Mouse (Mus musculus): ENCODE measurements around the gene Gpld1. TPM values are rescaled to one million over a fixed set of nuclear protein-coding genes. Genes with fewer than 3 reads are reported as not detected.

Gpld1 gene
- 0.63 and 1.5 TPM in 2 replicates for polyA plus RNA-seq (2015; fragmentation: Nextera tagmentation; extraction: Ambion mirVana)

DNA sequence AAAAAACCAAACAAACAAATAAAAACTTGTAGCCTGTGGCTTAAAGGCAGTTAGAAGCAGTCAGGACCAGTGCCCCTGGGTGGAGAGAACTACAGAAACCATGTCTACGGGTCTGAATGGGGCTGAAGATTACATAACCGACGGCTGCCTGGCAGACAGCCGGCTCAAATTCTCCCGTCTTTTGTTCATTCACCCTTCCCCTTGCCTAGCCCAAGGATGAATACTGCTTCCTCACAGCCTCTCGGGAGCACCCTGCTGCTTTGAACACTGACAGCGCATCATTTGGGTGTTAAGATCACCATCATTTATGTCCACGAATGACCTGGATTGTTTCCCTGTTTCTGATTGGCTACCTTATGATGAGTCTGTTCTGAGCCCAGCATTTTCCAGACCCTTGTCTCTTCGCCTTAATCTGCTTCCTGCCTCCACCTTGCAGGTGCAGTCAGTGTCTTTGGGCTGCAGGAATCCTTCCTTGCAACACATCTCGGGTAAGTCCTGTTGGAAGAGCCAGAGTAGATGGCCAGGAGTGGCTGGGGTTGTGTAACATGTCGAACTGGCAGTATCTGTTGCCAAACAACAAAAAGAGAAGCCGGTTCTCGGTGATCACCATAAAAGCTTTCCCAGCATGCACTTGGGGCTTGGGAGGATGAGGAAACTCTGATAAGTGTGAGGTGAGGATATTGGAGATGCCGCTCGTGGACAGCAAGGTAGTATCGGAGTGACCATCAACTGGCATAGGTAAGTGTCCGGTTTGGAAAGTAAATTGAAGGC lies at the start of gene Gpld1:
Gene Gpld1 (plus strand): TSS at position 641 of the 771 bp plus-strand sequence.
- H3K4me3 ChIP-seq: no peak within 1 kb of the TSS
- no peaks in the 10 kb centered on the region for H3K9me3 ChIP-seq
- no peak within 1 kb of the TSS for H3K4me2 ChIP-seq (replicated peaks)
- H3K36me3 ChIP-seq: no peaks in the 10 kb centered on the region
- WGBS: 43% methylated on average over 17 of the region's 17 CpGs
- no peaks in the 10 kb centered on the region for H3K27me3 ChIP-seq
- H3K27ac ChIP-seq (replicated peaks): no peak within 1 kb of the TSS
- H3K9ac ChIP-seq (replicated peaks): no peak within 1 kb of the TSS
- H3K4me1 ChIP-seq: peaks cover 8% of the 10 kb centered on the region
- ATAC-seq (replicated peaks): no peak

DNA sequence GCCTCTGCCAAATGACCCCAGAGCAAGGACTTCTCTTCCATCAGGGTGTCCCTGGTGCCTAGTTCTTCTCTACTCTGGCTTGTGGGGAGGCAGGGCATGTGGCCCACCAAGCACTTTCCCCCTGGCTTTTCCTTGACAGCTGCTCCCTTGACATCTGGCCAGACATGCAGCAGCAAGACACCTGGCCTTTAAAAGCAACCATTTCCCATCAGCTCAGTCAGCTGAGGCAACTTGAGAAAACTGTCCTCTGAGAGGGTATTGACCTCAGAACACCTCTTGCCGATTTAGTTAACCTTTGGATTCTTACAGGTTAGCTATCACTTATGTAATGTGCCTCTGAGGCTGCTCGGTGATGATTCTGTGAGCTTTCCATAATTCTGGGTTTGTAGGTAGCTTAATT lies 49.1 kb upstream of the Gpld1 start:
- Histone ChIP-seq H3K9me3 (no peaks in the 10 kb centered on the region), H3K9ac (replicated peaks) (no peak overlapping the region), H3K27me3 (no peaks in the 10 kb centered on the region), H3K4me1 (no peaks in the 10 kb centered on the region), H3K36me3 (no peaks in the 10 kb centered on the region), H3K4me3 (no peak overlapping the region), H3K27ac (replicated peaks) (no peak overlapping the region), H3K4me2 (replicated peaks) (no peak overlapping the region)
- no peak for ATAC-seq (replicated peaks)
- WGBS: 87% methylated on average over 2 of the region's 2 CpGs

DNA sequence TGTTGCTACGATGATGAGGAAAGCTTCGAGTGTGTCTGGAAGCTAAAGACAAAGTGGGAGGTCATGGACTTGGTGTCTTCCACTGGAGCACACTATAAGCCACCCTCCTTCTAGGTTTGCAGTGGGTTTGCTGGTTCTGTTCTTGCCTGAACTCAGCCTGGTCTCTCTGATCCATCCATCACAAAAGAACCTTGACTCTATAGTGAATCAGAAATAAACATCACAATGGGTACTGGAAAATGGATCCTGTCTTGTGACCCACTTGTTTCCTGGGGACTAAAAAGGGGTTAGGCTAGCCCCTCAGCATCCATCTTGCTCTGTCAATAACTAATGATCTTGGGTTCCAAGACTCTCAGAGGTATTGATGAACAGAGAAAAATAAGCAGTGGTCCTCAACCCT lies 41.0 kb upstream of the Gpld1 start:
- Histone ChIP-seq H3K36me3 (no peaks in the 10 kb centered on the region), H3K27me3 (no peaks in the 10 kb centered on the region), H3K4me3 (no peak overlapping the region), H3K4me1 (no peaks in the 10 kb centered on the region), H3K9ac (replicated peaks) (no peak overlapping the region), H3K9me3 (no peaks in the 10 kb centered on the region), H3K4me2 (replicated peaks) (no peak overlapping the region), H3K27ac (replicated peaks) (no peak overlapping the region)
- ATAC-seq (replicated peaks): no peak
- 85% methylated on average over 2 of the region's 2 CpGs for WGBS

DNA sequence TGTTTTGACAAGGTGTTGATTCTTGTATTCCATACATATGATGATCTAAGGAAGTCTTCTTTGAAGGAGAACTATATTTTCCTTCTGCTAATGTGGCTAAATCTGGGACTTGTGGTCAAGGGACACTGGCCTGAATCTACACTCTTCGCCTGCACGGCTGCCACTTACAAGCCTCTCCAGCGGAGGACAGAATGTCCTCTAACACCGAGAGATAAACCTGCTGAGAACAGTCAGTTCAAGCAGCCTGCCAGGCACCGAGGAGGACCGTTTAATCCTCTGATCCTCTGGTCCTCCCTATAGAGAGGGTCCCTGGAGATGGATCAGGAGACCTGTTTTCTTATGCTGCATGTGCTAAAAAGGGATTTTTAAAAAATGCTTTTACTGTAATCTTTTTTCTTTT lies 39.5 kb upstream of the Gpld1 start:
- WGBS: 81% methylated on average over 6 of the region's 6 CpGs
- no peak for ATAC-seq (replicated peaks)
- Histone ChIP-seq H3K9ac (replicated peaks) (no peak overlapping the region), H3K4me1 (no peaks in the 10 kb centered on the region), H3K36me3 (no peaks in the 10 kb centered on the region), H3K27ac (replicated peaks) (no peak overlapping the region), H3K4me3 (no peak overlapping the region), H3K4me2 (replicated peaks) (no peak overlapping the region), H3K27me3 (no peaks in the 10 kb centered on the region), H3K9me3 (no peaks in the 10 kb centered on the region)

DNA sequence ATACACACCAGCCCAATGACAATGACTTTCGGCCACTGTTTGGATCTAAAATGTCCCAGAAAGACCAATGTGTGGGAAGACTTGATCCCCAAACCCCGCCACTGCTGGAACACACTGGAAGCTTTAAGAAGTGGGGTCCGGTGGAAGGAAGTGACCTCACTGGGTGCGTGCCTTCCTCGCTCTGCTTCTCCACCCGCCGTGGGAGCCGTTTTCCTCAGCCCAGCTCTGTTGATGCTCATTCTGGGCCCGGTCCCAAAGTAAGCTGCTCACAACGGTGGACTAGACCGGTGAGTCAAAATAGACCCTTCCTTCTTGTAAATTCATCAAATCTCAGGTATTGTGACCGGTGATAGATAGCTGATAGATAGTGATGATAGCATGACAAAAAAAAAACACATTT lies 37.5 kb upstream of the Gpld1 start:
- H3K9ac ChIP-seq (replicated peaks): no peak overlapping the region
- no peak for ATAC-seq (replicated peaks)
- H3K9me3 ChIP-seq: no peaks in the 10 kb centered on the region
- H3K27ac ChIP-seq (replicated peaks): no peak overlapping the region
- WGBS: 91% methylated on average over 12 of the region's 12 CpGs
- no peaks in the 10 kb centered on the region for H3K27me3 ChIP-seq
- no peak overlapping the region for H3K4me3 ChIP-seq
- no peaks in the 10 kb centered on the region for H3K4me1 ChIP-seq
- peaks cover under 1% of the 10 kb centered on the region; the same call in 1 of the 2 replicates for H3K36me3 ChIP-seq
- no peak overlapping the region for H3K4me2 ChIP-seq (replicated peaks)

DNA sequence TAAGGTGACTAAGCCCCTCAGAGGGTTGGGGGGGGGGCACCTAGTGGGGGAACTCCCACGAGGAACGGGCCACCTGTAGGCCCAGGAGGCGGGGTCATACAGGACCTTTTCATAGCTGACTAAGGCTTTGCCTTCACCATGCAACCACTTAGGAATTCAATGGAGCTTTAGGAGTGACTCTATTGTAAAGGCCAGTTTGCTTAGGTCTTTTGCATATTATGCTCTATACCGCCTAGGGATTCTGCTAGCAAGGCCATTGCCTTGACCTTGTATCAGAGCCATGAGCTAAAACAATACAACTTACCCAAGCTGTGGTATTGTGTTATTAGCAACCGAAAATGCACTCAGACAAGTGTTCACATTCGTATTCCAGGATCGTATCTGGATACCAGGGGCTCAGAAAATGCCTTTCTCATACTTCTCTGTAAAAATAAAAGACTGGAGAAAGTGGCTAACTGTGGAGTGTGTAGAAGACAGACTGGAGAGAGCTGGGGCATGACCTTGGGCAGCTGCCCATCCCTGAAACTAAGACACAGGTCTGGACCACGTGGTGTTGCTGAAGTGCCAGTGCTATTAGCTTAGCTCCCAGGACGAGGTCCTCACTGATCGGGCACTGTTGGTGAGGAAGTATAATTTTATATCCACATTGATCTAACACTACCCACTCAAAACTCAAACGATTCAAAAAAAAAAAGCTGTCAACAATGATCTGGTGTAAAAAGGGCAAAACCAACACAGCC lies 36.0 kb upstream of the Gpld1 start:
- no peaks in the 10 kb centered on the region for H3K9me3 ChIP-seq

DNA sequence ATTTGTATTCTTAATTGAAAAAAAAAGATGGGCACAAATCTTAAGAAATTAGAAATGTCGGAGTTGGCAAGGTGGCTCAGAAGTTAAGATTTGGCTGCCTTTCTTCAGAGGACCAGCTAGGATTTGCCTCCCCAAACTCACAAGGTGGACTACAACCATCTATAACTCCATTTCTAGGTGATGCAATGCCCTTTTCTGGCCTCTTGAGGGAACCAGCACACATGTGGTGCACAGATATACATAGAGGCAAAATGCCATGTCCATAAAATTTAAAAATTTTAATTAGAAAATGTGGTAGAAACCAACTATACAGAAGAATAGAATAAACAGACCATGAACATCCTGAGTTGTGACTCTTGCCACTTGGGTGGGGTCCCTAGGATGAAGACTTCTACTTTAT lies 33.8 kb upstream of the Gpld1 start:
- H3K4me1 ChIP-seq: no peaks in the 10 kb centered on the region
- 95% methylated on average over 1 of the region's 1 CpGs for WGBS
- H3K36me3 ChIP-seq: peaks cover 7% of the 10 kb centered on the region; the same call in 1 of the 2 replicates
- ATAC-seq (replicated peaks): no peak
- H3K9ac ChIP-seq (replicated peaks): no peak overlapping the region
- H3K9me3 ChIP-seq: no peaks in the 10 kb centered on the region
- no peak overlapping the region for H3K27ac ChIP-seq (replicated peaks)
- no peak overlapping the region for H3K4me3 ChIP-seq
- H3K27me3 ChIP-seq: no peaks in the 10 kb centered on the region
- no peak overlapping the region for H3K4me2 ChIP-seq (replicated peaks)

More for the DNA sequence above, 36.0 kb upstream of the Gpld1 start:
- no peaks in the 10 kb centered on the region for H3K4me1 ChIP-seq
- H3K36me3 ChIP-seq: peaks cover 3% of the 10 kb centered on the region; the same call in 1 of the 2 replicates
- H3K4me2 ChIP-seq (replicated peaks): no peak overlapping the region
- H3K27me3 ChIP-seq: no peaks in the 10 kb centered on the region
- H3K27ac ChIP-seq (replicated peaks): no peak overlapping the region
- H3K4me3 ChIP-seq: no peak overlapping the region
- 64% methylated on average over 11 of the region's 11 CpGs for WGBS
- no peak overlapping the region for H3K9ac ChIP-seq (replicated peaks)
- no peak for ATAC-seq (replicated peaks)

DNA sequence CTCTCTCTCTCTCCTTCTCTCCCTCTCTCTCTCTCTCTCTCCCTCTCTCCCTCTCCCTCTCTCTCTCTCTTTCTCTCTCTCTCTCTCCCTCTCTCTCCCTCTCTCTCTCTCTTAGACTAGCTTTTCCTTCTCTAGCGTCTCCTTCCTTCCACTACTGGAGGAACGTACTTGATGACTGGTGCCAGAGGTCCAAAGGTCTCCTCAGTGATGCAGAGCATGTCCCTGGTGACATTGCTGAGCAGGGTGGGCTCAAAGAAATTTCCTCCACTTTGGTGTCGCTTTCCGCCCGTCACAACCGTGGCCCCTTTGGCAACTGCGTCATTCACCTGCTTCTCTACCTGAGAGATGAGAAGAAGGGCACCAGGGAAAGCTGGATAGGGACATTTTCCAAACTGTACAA lies 29.4 kb upstream of the Gpld1 start:
- H3K27me3 ChIP-seq: no peaks in the 10 kb centered on the region
- H3K9ac ChIP-seq (replicated peaks): no peak overlapping the region
- H3K4me3 ChIP-seq: no peak overlapping the region
- peaks cover 21% of the 10 kb centered on the region; the same call in 1 of the 2 replicates for H3K36me3 ChIP-seq
- H3K27ac ChIP-seq (replicated peaks): no peak overlapping the region
- no peak overlapping the region for H3K4me2 ChIP-seq (replicated peaks)
- 93% methylated on average over 7 of the region's 7 CpGs for WGBS
- no peaks in the 10 kb centered on the region for H3K9me3 ChIP-seq
- ATAC-seq (replicated peaks): no peak
- no peaks in the 10 kb centered on the region for H3K4me1 ChIP-seq

DNA sequence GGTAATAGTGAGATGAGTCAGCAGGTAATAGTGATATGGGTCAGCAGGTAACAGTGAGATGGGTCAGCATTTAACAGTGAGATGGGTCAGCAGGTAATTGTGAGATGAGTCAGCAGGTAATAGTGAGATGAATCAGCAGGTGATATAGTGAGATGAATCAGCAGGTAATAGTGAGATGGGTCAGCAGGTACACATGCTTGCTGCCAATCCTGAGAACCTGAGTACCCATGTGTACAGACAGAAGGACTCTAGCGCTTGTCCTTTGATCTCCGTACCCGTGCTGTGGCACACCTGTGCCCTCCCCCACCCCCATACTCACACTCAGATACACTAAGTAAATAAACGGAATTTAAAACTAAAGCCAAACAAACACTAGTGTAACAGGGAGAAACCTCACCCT lies 28.0 kb upstream of the Gpld1 start:
- H3K27me3 ChIP-seq: no peaks in the 10 kb centered on the region
- H3K4me3 ChIP-seq: no peak overlapping the region
- H3K36me3 ChIP-seq: peaks cover 27% of the 10 kb centered on the region; the same call in 1 of the 2 replicates
- no peak for ATAC-seq (replicated peaks)
- no peaks in the 10 kb centered on the region for H3K4me1 ChIP-seq
- H3K4me2 ChIP-seq (replicated peaks): no peak overlapping the region
- no peak overlapping the region for H3K9ac ChIP-seq (replicated peaks)
- H3K9me3 ChIP-seq: no peaks in the 10 kb centered on the region
- 96% methylated on average over 4 of the region's 4 CpGs for WGBS
- no peak overlapping the region for H3K27ac ChIP-seq (replicated peaks)

DNA sequence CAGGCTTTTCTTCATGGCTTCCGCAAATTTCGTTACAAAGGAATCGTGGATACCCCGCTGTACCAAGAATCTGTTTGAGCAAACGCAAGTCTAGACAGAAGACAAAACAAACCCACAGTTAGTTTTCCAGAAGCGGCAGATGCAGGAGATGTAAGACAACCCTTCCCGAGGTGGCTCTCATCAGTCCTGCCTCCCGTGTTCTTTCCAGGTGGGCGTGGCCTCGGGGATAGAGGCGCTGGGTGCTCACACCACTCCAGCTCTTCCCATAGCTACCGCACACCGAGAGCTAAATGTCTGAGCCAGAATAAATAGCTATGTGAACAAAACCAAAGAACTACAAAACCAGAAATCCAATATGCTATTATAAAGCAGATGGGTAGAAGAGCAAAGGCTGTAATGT lies 27.1 kb upstream of the Gpld1 start:
- no peaks in the 10 kb centered on the region for H3K4me1 ChIP-seq
- no peaks in the 10 kb centered on the region for H3K9me3 ChIP-seq
- H3K27ac ChIP-seq (replicated peaks): no peak overlapping the region
- no peaks in the 10 kb centered on the region for H3K27me3 ChIP-seq
- ATAC-seq (replicated peaks): no peak
- H3K4me3 ChIP-seq: no peak overlapping the region
- no peak overlapping the region for H3K4me2 ChIP-seq (replicated peaks)
- H3K36me3 ChIP-seq: peaks cover 23% of the 10 kb centered on the region; the same call in 1 of the 2 replicates
- WGBS: 71% methylated on average over 13 of the region's 13 CpGs
- no peak overlapping the region for H3K9ac ChIP-seq (replicated peaks)

DNA sequence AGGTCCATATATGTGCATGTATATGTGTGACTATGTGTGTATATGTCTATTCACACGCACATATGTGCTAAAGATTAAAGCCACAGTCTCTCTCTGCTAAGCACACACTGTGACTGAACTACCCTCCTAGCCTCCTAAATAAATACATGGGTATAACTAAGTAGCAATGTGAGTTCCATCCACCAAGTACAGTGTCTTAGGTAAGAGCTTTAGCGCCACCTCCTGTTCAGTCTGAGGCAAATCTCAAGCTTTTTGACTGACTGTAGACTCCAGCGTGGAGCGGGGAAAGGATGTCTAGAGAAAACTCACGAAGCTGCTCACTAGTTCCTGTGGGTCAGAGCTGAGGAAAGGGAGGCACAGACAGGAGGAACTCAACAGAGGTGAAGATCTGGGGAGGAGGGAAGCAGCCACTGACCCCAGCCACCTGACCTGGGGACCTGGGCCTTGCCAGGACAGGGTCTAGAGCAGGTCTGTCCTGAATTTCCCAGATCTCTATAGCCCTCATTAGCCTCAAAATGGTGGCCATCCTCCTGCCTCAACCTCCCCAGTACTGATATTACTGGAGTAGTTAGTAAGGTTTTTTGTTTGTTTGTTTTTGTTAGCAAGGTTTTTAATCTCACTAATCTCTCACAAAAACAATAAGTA lies 22.5 kb upstream of the Gpld1 start:
- H3K36me3 ChIP-seq: peaks cover 26% of the 10 kb centered on the region
- ATAC-seq (replicated peaks): peak; percentile 96
- H3K4me2 ChIP-seq (replicated peaks): no peak overlapping the region
- no peaks in the 10 kb centered on the region for H3K9me3 ChIP-seq
- no peak overlapping the region for H3K27ac ChIP-seq (replicated peaks)
- no peaks in the 10 kb centered on the region for H3K27me3 ChIP-seq
- no peak overlapping the region for H3K9ac ChIP-seq (replicated peaks)
- H3K4me3 ChIP-seq: no peak overlapping the region
- no peaks in the 10 kb centered on the region for H3K4me1 ChIP-seq
- 31% methylated on average over 5 of the region's 5 CpGs for WGBS

DNA sequence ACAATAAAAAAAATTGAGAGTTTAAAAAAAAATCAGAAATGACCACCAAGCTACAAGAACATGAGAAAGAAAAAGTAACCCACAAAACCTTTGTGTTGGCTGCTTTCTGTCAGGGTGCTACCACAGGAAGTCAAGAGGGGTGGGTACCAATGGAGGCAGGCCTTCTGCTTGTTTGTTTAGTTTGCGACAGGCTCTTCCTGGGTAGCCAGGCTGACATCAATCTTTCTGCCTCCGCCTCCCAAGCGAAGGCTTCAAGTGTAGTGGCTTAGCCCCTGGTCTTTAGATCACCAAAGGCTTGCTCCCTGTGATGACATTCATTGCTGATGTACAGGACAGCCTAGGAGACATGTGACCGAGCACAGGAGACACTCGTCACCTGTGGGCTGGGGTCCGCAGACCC lies 21.7 kb upstream of the Gpld1 start:
- Histone ChIP-seq H3K9me3 (no peaks in the 10 kb centered on the region), H3K4me3 (no peak overlapping the region), H3K4me2 (replicated peaks) (no peak overlapping the region), H3K4me1 (no peaks in the 10 kb centered on the region), H3K27me3 (no peaks in the 10 kb centered on the region), H3K27ac (replicated peaks) (no peak overlapping the region), H3K9ac (replicated peaks) (no peak overlapping the region), H3K36me3 (peaks cover 26% of the 10 kb centered on the region)
- ATAC-seq (replicated peaks): no peak
- WGBS: 93% methylated on average over 6 of the region's 6 CpGs

All from forebrain, embryonic 15.5 days (tissue).